Mouse (Mus musculus): ENCODE data around the gene Oip5. TPM values are rescaled to one million over a fixed set of nuclear protein-coding genes. Genes with fewer than 3 reads are reported as not detected.
A peak's percentile ranks its signal among the peaks of the same experiment; 100 is the strongest.

The Oip5 gene
- polyA plus RNA-seq, 1 experiment = 0.59 TPM

GRCm38 (mm10) chr2:119601027-119601426, 17.2 kb downstream of the Oip5 start:
- peaks cover 7% of the 10 kb centered on the region for H3K4me1 ChIP-seq (ENCODE audit: control insufficient read depth, insufficient read depth, insufficient read length, low read length)
- H3K27ac ChIP-seq (replicated peaks; ENCODE audit: low read depth, low read length) = no peak overlapping the region
- no peak overlapping the region for H3K4me3 ChIP-seq (ENCODE audit: insufficient read depth, low read depth, low read length)

GRCm38 (mm10) chr2:119596781-119597330, 21.4 kb downstream of the Oip5 start:
- Histone ChIP-seq H3K4me1 (ENCODE audit: control insufficient read depth, insufficient read depth, insufficient read length, low read length) (peaks cover 9% of the 10 kb centered on the region), H3K27ac (replicated peaks; ENCODE audit: low read depth, low read length) (no peak overlapping the region)

DNA sequence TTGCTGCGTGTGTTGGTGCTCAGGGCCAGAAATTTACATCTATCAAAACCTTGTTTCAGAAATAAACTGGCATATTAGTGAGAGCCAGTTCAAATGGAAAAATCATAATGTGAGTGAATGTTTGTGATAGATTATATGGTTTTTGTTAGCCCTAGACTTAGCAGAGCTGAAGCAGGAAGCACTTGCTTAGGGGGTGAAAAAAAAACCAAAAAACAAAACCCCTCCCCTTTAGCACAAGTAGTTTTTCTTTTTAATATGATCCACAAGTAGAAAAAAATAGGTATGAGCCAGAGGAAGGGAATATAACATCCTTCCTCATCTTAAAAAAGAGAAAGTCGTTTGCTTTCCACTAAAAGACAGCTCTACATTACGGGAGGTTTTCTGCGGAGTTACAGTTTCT, 23.0 kb downstream of the Oip5 start:
- Histone ChIP-seq H3K27ac (replicated peaks; ENCODE audit: low read depth, low read length) (peak overlapping the region; percentile 99), H3K4me3 (ENCODE audit: insufficient read depth, low read depth, low read length) (peak overlapping the region; percentile 97), H3K4me1 (ENCODE audit: control insufficient read depth, insufficient read depth, insufficient read length, low read length) (peaks cover 4% of the 10 kb centered on the region)

More at GRCm38 (mm10) chr2:119596781-119597330, 21.4 kb downstream of the Oip5 start:
- H3K4me3 ChIP-seq (ENCODE audit: insufficient read depth, low read depth, low read length) = no peak overlapping the region

DNA sequence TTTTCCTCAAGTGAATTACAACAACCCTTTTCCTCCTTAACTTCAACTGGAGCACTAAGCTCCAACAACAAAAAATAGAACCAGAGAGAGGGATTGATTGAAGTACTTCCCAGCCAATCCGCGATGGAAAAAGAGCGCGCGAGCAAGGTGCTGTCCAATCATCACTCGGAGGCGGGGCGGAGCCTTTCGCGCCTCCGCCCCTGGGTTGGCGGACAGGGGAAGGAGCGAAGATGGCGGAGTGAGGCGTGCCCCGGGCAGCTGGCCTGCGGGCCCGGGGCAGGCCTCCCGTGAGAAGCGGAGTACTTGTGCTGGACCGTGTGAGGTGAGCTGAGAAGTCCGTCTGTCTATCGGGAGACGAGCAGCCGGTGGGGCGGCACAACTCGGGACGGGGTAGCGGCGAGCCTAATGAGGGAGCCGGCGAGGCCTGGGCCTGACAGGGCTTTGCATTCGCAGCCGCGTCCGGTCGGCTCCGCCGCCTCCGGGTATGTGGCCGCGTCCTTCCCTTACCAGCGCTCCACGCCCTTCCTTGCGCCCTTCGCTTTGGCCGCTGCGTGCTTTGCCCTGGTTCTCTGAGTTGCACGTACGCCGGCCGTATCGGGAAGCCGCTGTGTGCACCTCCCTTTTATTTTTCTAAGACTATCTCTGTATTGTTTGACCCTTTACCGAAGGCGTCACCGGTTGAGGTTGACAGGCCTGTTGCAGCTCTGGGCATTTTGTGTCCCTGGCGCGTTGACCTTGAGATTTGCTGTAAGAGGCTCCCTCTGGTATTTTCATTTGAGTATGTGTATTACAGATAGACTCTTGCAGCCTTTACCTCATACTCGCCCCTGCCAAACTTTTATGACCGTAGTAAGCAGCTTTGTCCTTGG, 23.9 kb downstream of the Oip5 start:
- Histone ChIP-seq H3K27ac (replicated peaks; ENCODE audit: low read depth, low read length) (peak overlapping the region; percentile 99), H3K4me3 (ENCODE audit: insufficient read depth, low read depth, low read length) (peak overlapping the region; percentile 97), H3K4me1 (ENCODE audit: control insufficient read depth, insufficient read depth, insufficient read length, low read length) (peaks cover 4% of the 10 kb centered on the region)

DNA sequence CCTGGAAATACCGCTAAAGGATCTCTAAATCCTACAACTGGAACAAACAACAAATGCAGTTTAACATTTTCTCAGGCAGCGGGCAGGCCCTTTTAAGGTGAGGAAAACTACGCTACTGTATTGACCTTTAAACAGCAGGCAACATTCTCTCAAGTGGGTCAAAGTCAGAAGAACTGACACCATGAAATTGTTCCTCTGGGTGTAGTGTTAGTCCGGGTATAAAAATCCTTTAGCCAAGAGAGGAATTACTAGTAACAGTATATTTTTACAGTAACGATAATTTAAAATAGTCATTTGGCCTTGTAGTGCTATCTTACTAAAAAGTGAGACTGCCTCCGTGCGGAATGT, 24.5 kb downstream of the Oip5 start:
- Histone ChIP-seq H3K4me3 (ENCODE audit: insufficient read depth, low read depth, low read length) (peak overlapping the region; percentile 33; the same call in 1 of the 2 replicates), H3K4me1 (ENCODE audit: control insufficient read depth, insufficient read depth, insufficient read length, low read length) (peaks cover 4% of the 10 kb centered on the region), H3K27ac (replicated peaks; ENCODE audit: low read depth, low read length) (peak overlapping the region; percentile 89)

GRCm38 (mm10) chr2:119591247-119591646, 27.0 kb downstream of the Oip5 start:
- Histone ChIP-seq H3K27ac (replicated peaks; ENCODE audit: low read depth, low read length) (no peak overlapping the region), H3K4me3 (ENCODE audit: insufficient read depth, low read depth, low read length) (no peak overlapping the region), H3K4me1 (ENCODE audit: control insufficient read depth, insufficient read depth, insufficient read length, low read length) (peaks cover 2% of the 10 kb centered on the region; the same call in 1 of the 2 replicates)

DNA sequence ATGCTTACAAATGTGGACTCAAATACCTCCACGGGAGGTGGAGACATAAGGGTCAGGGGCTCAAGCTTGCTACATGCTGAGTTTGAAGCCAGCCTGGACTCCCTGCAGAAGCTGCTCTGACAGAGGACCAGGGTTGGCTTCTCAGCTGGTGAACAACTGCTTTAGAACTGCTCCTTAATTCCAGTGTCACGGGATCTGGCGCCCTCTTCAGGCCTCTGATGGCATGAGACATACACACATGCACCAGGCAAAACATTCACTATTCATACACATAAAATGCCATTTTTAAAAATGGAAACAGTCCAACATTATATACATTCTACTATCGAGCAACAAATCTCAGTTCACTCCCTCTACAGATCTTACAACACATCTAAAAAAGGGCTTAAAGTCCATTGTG, 30.9 kb downstream of the Oip5 start:
- Histone ChIP-seq H3K4me3 (ENCODE audit: insufficient read depth, low read depth, low read length) (no peak overlapping the region), H3K4me1 (ENCODE audit: control insufficient read depth, insufficient read depth, insufficient read length, low read length) (no peaks in the 10 kb centered on the region), H3K27ac (replicated peaks; ENCODE audit: low read depth, low read length) (no peak overlapping the region)

DNA sequence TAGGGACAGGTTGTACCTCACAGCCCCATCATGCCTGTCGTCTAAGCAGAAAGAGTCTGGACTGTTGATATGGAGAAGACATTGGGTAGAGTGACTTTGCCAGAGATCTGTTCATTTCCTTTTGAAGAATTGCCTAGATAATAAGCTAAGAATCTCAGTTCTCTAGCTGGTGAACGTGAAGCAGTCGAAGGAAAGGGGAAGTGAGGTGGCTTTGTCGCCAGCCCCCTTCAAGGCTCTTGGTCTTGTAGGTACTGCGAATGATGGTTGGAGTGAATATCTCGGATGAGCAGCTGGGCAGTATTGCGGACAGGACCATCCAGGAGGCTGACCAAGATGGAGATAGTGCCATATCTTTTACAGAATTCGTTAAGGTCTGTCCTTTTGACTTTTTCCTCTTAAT, 34.0 kb downstream of the Oip5 start:
- Histone ChIP-seq H3K4me1 (ENCODE audit: control insufficient read depth, insufficient read depth, insufficient read length, low read length) (no peaks in the 10 kb centered on the region), H3K4me3 (ENCODE audit: insufficient read depth, low read depth, low read length) (no peak overlapping the region), H3K27ac (replicated peaks; ENCODE audit: low read depth, low read length) (no peak overlapping the region)

DNA sequence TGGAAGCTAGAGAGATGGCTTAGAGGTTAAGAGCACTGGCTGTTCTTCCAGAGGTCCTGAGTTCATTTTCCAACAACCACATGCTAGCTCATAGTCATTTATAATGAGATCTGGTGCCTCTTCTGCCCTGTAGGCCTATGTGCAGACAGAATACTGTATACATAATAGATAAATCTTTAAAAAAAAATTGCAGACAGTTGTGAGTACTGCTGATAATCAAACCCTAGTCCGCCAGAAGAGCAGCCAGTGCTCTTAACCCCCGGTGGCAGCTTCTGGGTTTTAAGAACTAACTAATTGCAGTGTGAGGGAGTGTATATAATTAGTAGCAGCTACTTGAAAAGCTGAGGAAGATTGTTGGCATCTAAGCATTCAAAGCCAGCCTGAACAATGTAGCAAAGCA, 34.8 kb downstream of the Oip5 start:
- no peaks in the 10 kb centered on the region for H3K4me1 ChIP-seq (ENCODE audit: control insufficient read depth, insufficient read depth, insufficient read length, low read length)
- no peak overlapping the region for H3K4me3 ChIP-seq (ENCODE audit: insufficient read depth, low read depth, low read length)
- no peak overlapping the region for H3K27ac ChIP-seq (replicated peaks; ENCODE audit: low read depth, low read length)

DNA sequence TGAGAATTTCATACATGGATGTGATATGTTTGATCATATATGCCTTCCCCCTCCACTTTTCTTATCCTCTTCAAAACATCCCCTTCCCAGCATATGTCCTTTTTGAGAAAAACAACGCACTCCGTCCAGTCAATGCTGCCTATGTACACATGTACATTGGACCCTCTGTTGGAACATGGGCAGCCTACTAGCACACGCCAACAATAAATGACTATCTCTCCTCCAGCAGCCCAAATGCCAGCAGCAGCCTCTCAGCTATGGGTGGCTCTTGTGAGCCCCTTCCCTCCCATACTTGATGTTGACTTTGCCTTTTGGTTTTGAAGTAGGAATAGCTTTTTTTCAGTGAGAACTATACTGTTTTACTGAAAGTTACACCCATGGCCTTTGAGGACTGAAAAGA, 36.7 kb downstream of the Oip5 start:
- H3K27ac ChIP-seq (replicated peaks; ENCODE audit: low read depth, low read length) = no peak overlapping the region
- H3K4me3 ChIP-seq (ENCODE audit: insufficient read depth, low read depth, low read length) = no peak overlapping the region
- no peaks in the 10 kb centered on the region for H3K4me1 ChIP-seq (ENCODE audit: control insufficient read depth, insufficient read depth, insufficient read length, low read length)

- peak overlapping the region; percentile 81 for H3K27ac ChIP-seq (replicated peaks; ENCODE audit: low read depth, low read length)
These were observed 45.8 kb downstream of the Oip5 start for GRCm38 (mm10) chr2:119572471-119572870.

GRCm38 (mm10) chr2:119566182-119566855, 52.0 kb downstream of the Oip5 start:
- H3K27ac ChIP-seq (replicated peaks; ENCODE audit: low read depth, low read length) = no peak overlapping the region
- H3K4me3 ChIP-seq (ENCODE audit: insufficient read depth, low read depth, low read length) = no peak overlapping the region
- H3K4me1 ChIP-seq (ENCODE audit: control insufficient read depth, insufficient read depth, insufficient read length, low read length) = no peaks in the 10 kb centered on the region

More at GRCm38 (mm10) chr2:119572471-119572870, 45.8 kb downstream of the Oip5 start:
- Histone ChIP-seq H3K4me1 (ENCODE audit: control insufficient read depth, insufficient read depth, insufficient read length, low read length) (no peaks in the 10 kb centered on the region), H3K4me3 (ENCODE audit: insufficient read depth, low read depth, low read length) (no peak overlapping the region)

- Histone ChIP-seq H3K4me1 (ENCODE audit: control insufficient read depth, insufficient read depth, insufficient read length, low read length) (no peaks in the 10 kb centered on the region), H3K27ac (replicated peaks; ENCODE audit: low read depth, low read length) (no peak overlapping the region), H3K4me3 (ENCODE audit: insufficient read depth, low read depth, low read length) (no peak overlapping the region)
These were observed 53.0 kb downstream of the Oip5 start for GRCm38 (mm10) chr2:119565284-119565683.

GRCm38 (mm10) chr2:119561794-119562193, 56.5 kb downstream of the Oip5 start:
- H3K4me3 ChIP-seq (ENCODE audit: insufficient read depth, low read depth, low read length) = no peak overlapping the region
- H3K4me1 ChIP-seq (ENCODE audit: control insufficient read depth, insufficient read depth, insufficient read length, low read length) = peaks cover 5% of the 10 kb centered on the region
- H3K27ac ChIP-seq (replicated peaks; ENCODE audit: low read depth, low read length) = no peak overlapping the region
